Mouse (Mus musculus): Measurements from ENCODE around the gene Scnn1b.

DNA sequence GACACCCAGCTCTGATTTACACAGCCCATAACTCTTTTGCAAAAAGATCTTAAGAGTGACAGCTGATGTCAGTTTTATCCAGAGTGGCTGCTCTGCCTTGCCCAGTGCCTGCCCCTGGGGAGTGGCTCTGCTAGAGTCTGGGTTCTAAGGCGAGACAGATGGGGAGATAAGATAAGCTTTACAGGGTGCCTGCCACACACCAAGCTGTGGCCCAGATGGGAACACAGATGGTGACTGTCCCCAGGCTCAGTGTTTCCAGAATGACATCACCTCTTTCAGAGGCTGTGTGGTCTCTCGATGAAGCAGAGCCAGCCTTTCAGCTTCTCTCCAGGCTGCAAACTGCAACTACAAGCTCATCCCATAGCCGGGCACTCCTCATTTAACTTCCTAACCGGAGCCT is 74.9 kb downstream of the Scnn1b start:
- no peak for TF ChIP-seq CTCF (IDR thresholded peaks at IDR 0.05; ENCODE audit: borderline replicate concordance, extremely low read depth, insufficient read depth, insufficient read length)
- TF ChIP-seq POLR2A (IDR thresholded peaks at IDR 0.05; ENCODE audit: borderline replicate concordance, extremely low read depth, insufficient read depth, insufficient read length, poor library complexity, severe bottlenecking): no peak
